Mouse (Mus musculus) limb, embryonic 11.5 days (tissue): Measurements from ENCODE around the gene Zfp706. TPM values are rescaled to one million over a fixed set of nuclear protein-coding genes. Genes with fewer than 3 reads are reported as not detected.
A peak's percentile ranks its signal among the peaks of the same experiment; 100 is the strongest.

Source experiments
- ATAC-seq: fragments of 200-750 bp; cut with Nextera tagmentation; 2 replicates; pipeline ENCODE4 v1.8.0; 2017; ENCODE audit warnings: low read depth; ENCODE audit not compliant: insufficient number of reproducible peaks, low FRiP score, low TSS enrichment
- DNase-seq: peaks from one replicate; pipeline ENCODE4 v3.0.0-alpha.2; 2015; ENCODE audit warnings: low spot score
- H3K27ac ChIP-seq: fragments of 300-500 bp; sonication (generic); replicated peaks from 2 replicates; pipeline ENCODE4 v1.5.1; 2014; ENCODE audit warnings: low read depth, mild to moderate bottlenecking, low read length
- H3K27me3 ChIP-seq: fragments of 300-500 bp; sonication (generic); 2 replicates; pipeline ENCODE4 v1.6.1; 2014; ENCODE audit warnings: mild to moderate bottlenecking, low read length, mixed read lengths; ENCODE audit not compliant: control insufficient read depth, insufficient read depth
- H3K36me3 ChIP-seq: fragments of 300-500 bp; sonication (generic); 2 replicates; pipeline ENCODE4 v1.6.1; 2014; ENCODE audit warnings: mild to moderate bottlenecking, low read length, moderate library complexity, mixed read lengths; ENCODE audit not compliant: control insufficient read depth, insufficient read depth
- H3K4me1 ChIP-seq: fragments of 300-500 bp; sonication (generic); 2 replicates; pipeline ENCODE4 v1.6.1; 2014; ENCODE audit warnings: low read length, mixed read lengths; ENCODE audit not compliant: control insufficient read depth, insufficient read depth
- H3K4me2 ChIP-seq: fragments of 300-500 bp; sonication (generic); 2 replicates; pipeline ENCODE4 v1.6.1; 2014; ENCODE audit warnings: low read depth, mild to moderate bottlenecking, moderate library complexity; ENCODE audit not compliant: severe bottlenecking
- H3K4me3 ChIP-seq: fragments of 300-500 bp; sonication (generic); 2 replicates; pipeline ENCODE4 v1.5.1; 2014; ENCODE audit warnings: low read depth, low read length
- H3K9ac ChIP-seq: fragments of 300-500 bp; sonication (generic); 2 replicates; pipeline ENCODE4 v1.6.1; 2014; ENCODE audit warnings: mild to moderate bottlenecking, low read length
- H3K9me3 ChIP-seq: fragments of 300-500 bp; sonication (generic); 2 replicates; pipeline ENCODE4 v1.6.1; 2016; ENCODE audit warnings: low read length; ENCODE audit not compliant: control insufficient read depth
- WGBS: fragments of 180-500 bp; shearing (Covaris S2); extraction: QIAGEN DNeasy Blood & Tissue Kit; methylation state at CpG from one replicate; pipeline ENCODE4 v1.1.7; 2014; 5-methylcytosine and 5-hydroxymethylcytosine counted together
- polyA plus RNA-seq: library from polyadenylated mRNA; unstranded; fragments of >200 nt; fragmentation: Nextera tagmentation; extraction: Ambion mirVana; gene quantifications from 2 replicates; pipeline ENCODE4 v1.2.1, GENCODE M21; 2014

Gene Zfp706
- polyA plus RNA-seq, 1 experiment from 2014 or later = 420 TPM

DNA sequence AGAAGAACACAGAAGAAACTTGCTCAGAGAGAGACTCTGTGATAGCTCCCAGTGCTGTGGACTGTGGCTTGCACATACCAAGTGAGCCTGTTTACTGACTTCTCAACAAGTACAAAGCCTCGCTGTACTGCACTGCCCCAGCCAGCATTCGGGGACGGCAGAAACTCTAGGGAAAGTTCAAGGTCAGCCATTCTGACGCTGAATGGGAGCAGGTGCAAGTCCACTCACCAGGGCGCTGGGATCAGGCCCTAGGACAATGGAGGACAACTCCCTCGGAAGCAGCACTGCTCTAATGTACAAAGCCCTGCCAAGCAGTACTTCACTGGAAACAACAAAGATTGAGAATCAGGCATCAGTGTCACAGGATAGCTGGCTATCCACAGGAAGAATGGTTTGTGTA is 16.2 kb downstream of the Zfp706 start:
- Histone ChIP-seq H3K27me3 (no peaks in the 10 kb centered on the region), H3K36me3 (no peaks in the 10 kb centered on the region), H3K4me1 (no peaks in the 10 kb centered on the region), H3K4me3 (no peak overlapping the region), H3K27ac (no peak overlapping the region), H3K9ac (no peak overlapping the region), H3K9me3 (no peaks in the 10 kb centered on the region), H3K4me2 (no peak overlapping the region)
- DNase-seq (no peak), ATAC-seq (no peak)
- WGBS = 78% methylated on average over 6 of the region's 6 CpGs

DNA sequence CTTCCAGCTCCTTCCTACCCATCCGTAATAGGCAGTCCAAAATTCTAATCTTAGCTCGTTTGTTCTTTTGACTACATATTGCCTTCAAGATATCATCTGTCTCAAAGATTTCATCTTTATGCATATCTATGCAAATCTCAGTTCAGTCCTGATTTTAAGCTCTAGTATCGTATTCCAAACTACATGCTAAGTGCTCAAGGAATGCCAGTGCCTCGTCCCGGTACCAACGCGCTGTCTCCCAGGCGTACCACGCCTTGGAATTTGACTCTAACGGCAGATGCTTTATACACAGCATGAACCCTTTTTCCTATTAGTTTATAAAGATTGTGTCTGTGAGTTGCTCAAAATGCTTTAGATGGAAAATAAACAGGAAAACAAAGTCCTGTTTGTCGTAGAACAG is 17.7 kb downstream of the Zfp706 start:
- Histone ChIP-seq H3K27me3 (no peaks in the 10 kb centered on the region), H3K36me3 (no peaks in the 10 kb centered on the region), H3K4me2 (no peak overlapping the region), H3K9me3 (no peaks in the 10 kb centered on the region), H3K4me1 (peaks cover 8% of the 10 kb centered on the region), H3K4me3 (no peak overlapping the region), H3K9ac (no peak overlapping the region), H3K27ac (no peak overlapping the region)
- ATAC-seq (no peak), DNase-seq (no peak)
- 92% methylated on average over 11 of the region's 11 CpGs for WGBS

DNA sequence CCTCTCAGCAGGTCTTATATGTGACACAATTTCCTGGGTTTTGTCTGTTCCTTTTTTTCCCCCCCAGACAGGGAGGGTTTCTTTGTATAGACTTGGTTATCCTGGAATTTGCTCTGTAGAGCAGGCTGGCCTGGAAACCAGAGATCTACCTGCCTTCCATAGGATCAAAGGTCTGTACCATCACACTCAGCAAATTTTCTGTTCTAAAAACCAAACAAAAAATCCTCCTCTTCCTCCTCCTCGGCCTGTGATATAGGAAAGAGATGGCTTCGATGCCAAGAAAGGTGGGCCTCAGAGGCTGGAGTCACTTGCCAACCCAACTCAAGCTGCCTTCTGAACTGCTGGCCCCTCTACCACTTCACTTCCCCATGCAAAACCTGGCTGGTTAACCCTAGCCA is 18.9 kb downstream of the Zfp706 start:
- Histone ChIP-seq H3K27me3 (no peaks in the 10 kb centered on the region), H3K4me3 (no peak overlapping the region), H3K9ac (no peak overlapping the region), H3K9me3 (no peaks in the 10 kb centered on the region), H3K4me2 (no peak overlapping the region), H3K36me3 (no peaks in the 10 kb centered on the region), H3K27ac (no peak overlapping the region), H3K4me1 (peaks cover 10% of the 10 kb centered on the region)
- WGBS = 89% methylated on average over 2 of the region's 2 CpGs
- DNase-seq (no peak), ATAC-seq (no peak)

DNA sequence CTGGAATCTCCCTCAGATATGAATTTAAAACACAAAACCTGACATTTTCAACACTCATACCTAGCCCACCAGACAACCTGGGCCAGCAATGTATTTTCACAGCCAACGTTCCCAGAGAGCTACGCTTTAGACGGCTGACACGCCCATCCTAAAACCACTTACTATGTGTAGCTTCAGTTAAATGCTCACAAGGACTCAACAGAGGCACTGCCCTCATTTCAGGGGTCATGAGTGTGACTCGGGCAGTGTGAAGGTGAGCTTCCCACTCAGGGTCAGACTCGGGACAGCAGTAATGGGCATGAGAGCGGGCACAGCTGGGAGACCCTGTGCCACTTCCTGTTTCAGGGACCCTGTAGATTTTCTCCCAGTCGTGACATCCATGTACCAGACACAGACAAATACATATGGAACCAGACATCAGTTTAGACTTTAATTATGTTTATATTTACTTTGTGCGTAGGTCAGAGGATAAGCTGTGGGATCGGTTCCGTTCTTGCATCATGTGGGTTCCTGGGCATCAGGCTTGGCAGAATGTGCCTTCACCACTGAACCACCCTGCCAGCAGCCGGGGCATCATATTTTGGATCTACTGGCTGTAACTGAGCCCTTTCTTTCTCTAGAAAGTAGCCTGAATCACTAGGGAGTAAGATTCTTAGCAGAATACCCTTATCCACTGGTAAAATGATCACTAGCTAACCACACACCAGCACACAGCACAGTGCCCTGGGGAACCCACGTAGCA is 19.4 kb downstream of the Zfp706 start:
- DNase-seq = no peak
- no peak overlapping the region for H3K4me2 ChIP-seq

DNA sequence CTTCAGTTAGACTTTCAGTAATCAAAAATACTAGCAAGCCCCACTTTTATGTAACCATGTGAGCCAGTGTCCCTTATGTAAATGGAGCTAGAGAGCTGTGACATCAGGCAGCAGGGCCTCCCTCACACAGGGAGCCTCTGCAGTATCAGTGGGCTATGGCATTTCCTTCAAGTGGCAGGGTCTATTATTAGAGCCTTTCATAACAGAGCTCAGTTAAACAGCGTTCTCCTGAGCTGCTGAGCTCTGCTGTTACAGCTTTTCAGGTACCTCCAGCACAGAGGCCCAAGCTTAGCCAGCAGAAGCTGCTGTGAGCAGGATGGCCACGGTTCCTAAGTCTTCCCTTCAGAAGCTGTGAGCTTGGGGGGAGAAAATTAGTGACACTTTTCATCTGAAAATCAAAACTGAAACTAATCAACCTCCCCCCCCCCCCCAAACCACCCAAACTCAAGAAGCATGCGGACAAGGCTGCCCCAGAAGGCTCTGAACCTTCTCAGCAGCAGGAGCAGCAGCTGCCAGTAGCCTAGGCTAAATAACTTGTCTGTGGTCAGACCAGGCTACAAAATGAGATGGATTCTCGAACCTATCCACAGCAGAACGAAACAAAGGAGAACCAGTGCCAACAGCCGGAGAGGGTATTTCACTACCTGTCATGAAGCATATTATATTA is 20.2 kb downstream of the Zfp706 start:
- DNase-seq (no peak), ATAC-seq (no peak)
- no peak overlapping the region for H3K27ac ChIP-seq
- H3K9me3 ChIP-seq = no peaks in the 10 kb centered on the region
- no peak overlapping the region for H3K4me2 ChIP-seq
- WGBS = 72% methylated on average over 6 of the region's 6 CpGs
- H3K9ac ChIP-seq = no peak overlapping the region
- H3K4me3 ChIP-seq = no peak overlapping the region
- no peaks in the 10 kb centered on the region for H3K36me3 ChIP-seq
- peaks cover 10% of the 10 kb centered on the region for H3K4me1 ChIP-seq
- no peaks in the 10 kb centered on the region for H3K27me3 ChIP-seq

More for the DNA sequence above, 19.4 kb downstream of the Zfp706 start:
- Histone ChIP-seq H3K9ac (no peak overlapping the region), H3K27me3 (no peaks in the 10 kb centered on the region), H3K36me3 (no peaks in the 10 kb centered on the region), H3K4me1 (peaks cover 10% of the 10 kb centered on the region), H3K9me3 (no peaks in the 10 kb centered on the region), H3K4me3 (no peak overlapping the region), H3K27ac (no peak overlapping the region)
- WGBS = 88% methylated on average over 13 of the region's 13 CpGs
- no peak for ATAC-seq

DNA sequence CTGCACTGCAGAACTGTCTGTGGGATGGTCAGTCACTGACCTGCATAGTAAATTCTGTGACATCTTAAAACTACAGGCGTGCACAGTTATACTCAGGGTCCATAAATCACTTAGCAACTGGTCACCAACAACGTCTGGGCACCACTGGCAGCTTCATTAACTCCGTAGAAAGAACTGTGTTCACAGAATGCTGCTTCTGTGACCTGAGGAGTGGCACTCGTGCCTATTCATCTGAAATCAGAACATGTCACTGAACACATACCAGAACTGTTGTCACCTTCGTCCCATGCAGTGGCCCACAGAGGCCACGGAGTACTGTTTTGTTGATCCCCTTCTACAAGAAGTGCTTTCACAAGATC is 22.0 kb downstream of the Zfp706 start:
- H3K4me1 ChIP-seq = peaks cover 10% of the 10 kb centered on the region
- H3K4me3 ChIP-seq = no peak overlapping the region
- DNase-seq = no peak
- no peak overlapping the region for H3K9ac ChIP-seq
- no peaks in the 10 kb centered on the region for H3K36me3 ChIP-seq
- no peak for ATAC-seq
- H3K9me3 ChIP-seq = no peaks in the 10 kb centered on the region
- WGBS = 29% methylated on average over 6 of the region's 6 CpGs
- H3K27me3 ChIP-seq = no peaks in the 10 kb centered on the region
- H3K27ac ChIP-seq = no peak overlapping the region
- H3K4me2 ChIP-seq = no peak overlapping the region

DNA sequence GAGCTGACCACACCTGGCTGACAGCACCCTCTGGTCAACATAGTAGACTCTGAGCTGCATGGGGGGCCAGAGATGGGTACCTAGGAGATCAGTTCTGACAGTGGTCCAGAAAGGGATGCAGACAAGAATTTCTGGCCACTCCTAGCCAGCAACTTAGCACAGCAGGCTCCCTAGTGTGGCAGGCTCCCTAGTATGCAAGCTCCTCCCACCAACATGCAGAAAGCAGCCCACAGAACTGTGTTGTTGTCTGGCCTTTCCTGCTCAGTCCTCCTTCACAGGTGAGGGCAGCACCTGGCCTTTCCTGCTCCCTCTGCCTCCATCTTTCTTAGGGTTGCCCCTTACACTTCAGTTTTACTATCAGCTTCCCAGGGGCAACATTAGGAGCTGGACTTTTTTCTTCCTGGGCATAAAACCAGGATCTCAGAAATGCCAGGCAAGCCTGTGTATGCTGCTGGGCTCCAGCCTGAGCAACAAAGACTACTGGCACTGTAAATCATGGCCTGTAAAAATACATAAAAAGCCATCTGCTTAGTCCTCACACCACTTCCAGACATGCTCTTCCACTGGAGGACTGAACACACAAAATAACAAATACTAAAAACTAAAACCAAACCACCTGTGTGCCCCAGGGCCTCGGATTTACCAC is 22.5 kb downstream of the Zfp706 start:
- Histone ChIP-seq H3K4me3 (no peak overlapping the region), H3K4me2 (no peak overlapping the region), H3K9ac (no peak overlapping the region), H3K27ac (peak overlapping the region; percentile 49; the same call in 1 of the 2 replicates), H3K27me3 (no peaks in the 10 kb centered on the region), H3K36me3 (no peaks in the 10 kb centered on the region), H3K9me3 (no peaks in the 10 kb centered on the region), H3K4me1 (peaks cover 14% of the 10 kb centered on the region)
- no peak for DNase-seq
- 30% methylated on average over 1 of the region's 1 CpGs for WGBS
- no peak for ATAC-seq

DNA sequence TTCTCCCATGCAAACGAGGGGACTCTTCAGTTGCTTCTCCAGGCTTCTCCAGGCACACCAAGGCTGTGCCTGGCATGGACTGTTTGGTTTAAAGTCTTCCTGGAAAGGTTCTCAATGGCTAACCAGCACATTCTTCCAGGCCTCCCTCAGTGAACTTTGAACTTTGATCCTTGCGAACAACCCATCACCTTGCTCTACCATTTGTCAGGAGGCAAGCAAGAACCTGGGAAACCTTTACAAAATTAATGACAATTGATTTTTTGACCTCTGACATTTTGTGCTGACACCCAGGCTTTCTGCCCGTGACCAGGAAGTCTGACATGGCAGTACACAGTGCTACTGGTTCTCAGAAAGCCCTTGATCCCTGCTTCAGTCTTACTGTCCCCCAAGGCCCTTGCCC is 24.1 kb downstream of the Zfp706 start:
- Histone ChIP-seq H3K4me1 (peaks cover 14% of the 10 kb centered on the region), H3K9ac (no peak overlapping the region), H3K9me3 (no peaks in the 10 kb centered on the region), H3K4me2 (no peak overlapping the region), H3K4me3 (no peak overlapping the region), H3K36me3 (no peaks in the 10 kb centered on the region), H3K27me3 (no peaks in the 10 kb centered on the region), H3K27ac (no peak overlapping the region)
- DNase-seq = no peak
- no peak for ATAC-seq
- 62% methylated on average over 3 of the region's 3 CpGs for WGBS
